In the genomic region with DNA sequence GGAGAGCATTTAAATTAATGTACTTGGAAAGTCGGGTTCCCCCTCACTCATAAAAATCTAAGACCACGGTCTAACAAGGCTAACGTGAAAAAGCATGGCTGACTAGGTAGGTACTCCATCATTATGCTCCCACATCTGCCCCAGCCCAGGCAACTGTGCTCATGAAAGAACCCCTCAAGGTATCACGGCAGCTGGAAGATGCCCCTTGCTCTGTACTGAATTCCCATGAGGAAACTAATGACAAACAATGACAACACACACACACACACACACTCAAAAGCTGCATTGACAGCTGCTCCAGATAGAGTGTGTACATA, we compare ENCODE assay signal across 17 mouse cellular contexts.
A peak's percentile ranks its signal among the peaks of the same experiment; 100 is the strongest.
DNase-seq lines count a peak whose midpoint lies in the region; ATAC-seq lines count a peak whose summit lies in the region.
"Had no signal": no experiment of that assay in that cellular context is flagged by ENCODE, and none has a peak within 500 bp of the region (broad histone marks: within the 10 kb centered on the region; RNA-seq: fewer than 3 reads in every experiment).

No protein-coding gene starts in this region.

- no peaks in the 10 kb centered on the region for H3K36me3 ChIP-seq in hindbrain, embryonic 13.5 days
- H3K36me3 ChIP-seq in midbrain, embryonic 14.5 days (ENCODE audit: control insufficient read depth, insufficient read depth, low read length) = no peaks in the 10 kb centered on the region
- H3K36me3 ChIP-seq: intestine, embryonic 15.5 days had no signal

- no peaks in the 10 kb centered on the region for H3K9me3 ChIP-seq in hindbrain, embryonic 13.5 days
- no peaks in the 10 kb centered on the region for H3K9me3 ChIP-seq in midbrain, embryonic 14.5 days (ENCODE audit: control insufficient read depth, low read length)
- H3K9me3 ChIP-seq: intestine, embryonic 15.5 days had no signal

- 25% methylated on average over 4 of the region's 4 CpGs for WGBS in hindbrain, embryonic 13.5 days
- 48% methylated on average over 4 of the region's 4 CpGs for WGBS in midbrain, embryonic 14.5 days

- H3K27ac ChIP-seq in hindbrain, embryonic 13.5 days = peak overlapping the region; percentile 84
- 0 out of 2 replicates have a peak overlapping the region, but pooled peaks have one; percentile 14 for H3K27ac ChIP-seq in midbrain, embryonic 14.5 days (replicated peaks; ENCODE audit: low read depth, low read length)
- H3K27ac ChIP-seq: intestine, embryonic 15.5 days had no signal

- DNase-seq in heart, adult 11 months = peak; percentile 66
- DNase-seq in heart, adult 18-20 months = no peak
- no peak for DNase-seq in midbrain, embryonic 14.5 days
- peak; percentile 31 for DNase-seq in retina, embryonic 14.5 days (ENCODE audit: low spot score)
- no peak for DNase-seq in gastrocnemius, adult 8-10 months (ENCODE audit: low spot score in 2 of 2)
- DNase-seq in left cerebral cortex, postnatal 14 days (ENCODE audit: low spot score in 2 of 2) = no peak
- DNase-seq: adrenal gland, postnatal 25 days; B cell, adult 2 months; gastrocnemius, postnatal 36 days; heart, postnatal 14 days; layer of hippocampus, postnatal 36 days; lung, adult 18-20 months; lung, postnatal 4 days; thymus, adult 18-20 months had no signal

- peak overlapping the region; percentile 25 for H3K4me3 ChIP-seq in hindbrain, embryonic 13.5 days
- H3K4me3 ChIP-seq in midbrain, embryonic 14.5 days (replicated peaks; ENCODE audit: low read depth, low read length) = no peak overlapping the region; the same call in 1 of the 2 replicates
- H3K4me3 ChIP-seq: intestine, embryonic 15.5 days had no signal

- 0 out of 2 replicates have a peak, but pooled peaks cover 2% of the 10 kb centered on the region for H3K27me3 ChIP-seq in hindbrain, embryonic 13.5 days
- H3K27me3 ChIP-seq in midbrain, embryonic 14.5 days (ENCODE audit: control insufficient read depth, insufficient read depth, low read length) = peaks cover 7% of the 10 kb centered on the region; the same call in 1 of the 2 replicates
- H3K27me3 ChIP-seq: intestine, embryonic 15.5 days had no signal

- peaks cover 44% of the 10 kb centered on the region for H3K4me1 ChIP-seq in hindbrain, embryonic 13.5 days (replicated peaks)
- H3K4me1 ChIP-seq in midbrain, embryonic 14.5 days (ENCODE audit: control insufficient read depth, insufficient read depth, low read length) = peaks cover 33% of the 10 kb centered on the region
- H3K4me1 ChIP-seq: intestine, embryonic 15.5 days had no signal

- intact Hi-C loops in left cerebral cortex, postnatal 14 days (cut with DNase I) = no loop called here

- ATAC-seq in hindbrain, embryonic 13.5 days (ENCODE audit: low FRiP score) = peak; percentile 64
- ATAC-seq in midbrain, embryonic 14.5 days (ENCODE audit: low FRiP score, low TSS enrichment) = no peak
- ATAC-seq: intestine, embryonic 15.5 days had no signal

- H3K4me2 ChIP-seq in hindbrain, embryonic 13.5 days = peak overlapping the region; percentile 59
- H3K4me2 ChIP-seq in midbrain, embryonic 14.5 days (ENCODE audit: low read length) = peak overlapping the region; percentile 58
- H3K4me2 ChIP-seq: heart, embryonic 11.5 days; intestine, embryonic 15.5 days had no signal

- H3K9ac ChIP-seq in hindbrain, embryonic 13.5 days = peak overlapping the region; percentile 53; the same call in 1 of the 2 replicates
- H3K9ac ChIP-seq in midbrain, embryonic 14.5 days (replicated peaks; ENCODE audit: low read length) = no peak overlapping the region
- H3K9ac ChIP-seq: intestine, embryonic 15.5 days had no signal

Comparison
In these comparisons a context has a peak if more than half of its experiments do, and no peak if none do; other contexts are left out.
1. DNase-seq: peak in heart, adult 11 months (single experiment) and retina, embryonic 14.5 days (single experiment); none in heart, adult 18-20 months (0 of 2), midbrain, embryonic 14.5 days (single experiment), gastrocnemius, adult 8-10 months (0 of 2) and left cerebral cortex, postnatal 14 days (0 of 2).